ENCODE assay signal across 14 mouse cellular contexts in the genomic region with DNA sequence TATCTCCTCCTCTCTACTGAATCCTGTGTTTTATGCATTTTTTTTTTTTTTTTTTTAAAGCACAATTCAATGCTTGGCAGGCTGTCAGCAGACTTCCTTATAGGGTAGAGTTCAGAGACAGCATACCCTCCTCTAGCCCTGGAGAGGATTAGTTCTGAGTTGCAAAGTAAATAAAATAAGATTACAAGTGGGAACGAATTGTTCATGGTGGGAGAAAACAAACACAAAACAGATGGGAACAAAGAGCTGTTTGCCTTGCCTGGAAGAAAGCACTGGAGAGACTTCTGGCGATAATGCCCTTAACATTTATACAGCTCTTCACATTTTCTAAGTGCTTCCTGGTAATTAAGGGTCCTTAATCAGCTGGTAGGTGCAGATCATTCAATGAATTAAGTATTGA.
DNase-seq lines count a peak whose midpoint lies in the region; ATAC-seq lines count a peak whose summit lies in the region.
"Had no signal": no experiment of that assay in that cellular context is flagged by ENCODE, and none has a peak within 500 bp of the region (broad histone marks: within the 10 kb centered on the region; RNA-seq: fewer than 3 reads in every experiment).

No protein-coding gene starts in this region.

- no peak overlapping the region for H3K9ac ChIP-seq in kidney, embryonic 16.5 days (replicated peaks; ENCODE audit: low read length)
- no peak overlapping the region for H3K9ac ChIP-seq in embryonic facial prominence, embryonic 12.5 days
- H3K9ac ChIP-seq: neural tube, embryonic 12.5 days had no signal

- peak; percentile 35; the same call in 1 of the 2 replicates for ATAC-seq in kidney, embryonic 16.5 days (ENCODE audit: low FRiP score, low TSS enrichment)
- ATAC-seq in embryonic facial prominence, embryonic 12.5 days (ENCODE audit: insufficient number of reproducible peaks, insufficient read depth, low FRiP score, low TSS enrichment): 0 out of 2 replicates have a peak, but pooled peaks have one; percentile 56
- ATAC-seq: hindbrain, postnatal 0 days had no signal

- no peak overlapping the region for H3K4me3 ChIP-seq in kidney, embryonic 16.5 days (ENCODE audit: low read length)
- H3K4me3 ChIP-seq in embryonic facial prominence, embryonic 12.5 days: no peak overlapping the region
- H3K4me3 ChIP-seq: neural tube, embryonic 12.5 days had no signal

- intact Hi-C loops in gastrocnemius, postnatal 36 days (cut with DNase I): no loop called here

- no peak for DNase-seq in kidney, adult 8-10 months
- DNase-seq in 3T3-L1 (ENCODE audit: low read depth, low spot score): peak; percentile 43
- DNase-seq in lung, postnatal 25 days (ENCODE audit: low spot score): peak; percentile 44
- DNase-seq in thymus, postnatal 4 days: no peak
- DNase-seq in gastrocnemius, postnatal 36 days: no peak
- DNase-seq: adrenal gland, adult 8-10 months; layer of hippocampus, adult 9-11 months; retina, postnatal 1 day; thymus, postnatal 25 days had no signal

- H3K4me1 ChIP-seq in kidney, embryonic 16.5 days (ENCODE audit: insufficient read depth, low read length): no peaks in the 10 kb centered on the region
- H3K4me1 ChIP-seq in embryonic facial prominence, embryonic 12.5 days: no peaks in the 10 kb centered on the region
- H3K4me1 ChIP-seq: neural tube, embryonic 12.5 days had no signal

- no peak overlapping the region for H3K4me2 ChIP-seq in kidney, embryonic 16.5 days (replicated peaks; ENCODE audit: low read depth, low read length)
- no peak overlapping the region for H3K4me2 ChIP-seq in embryonic facial prominence, embryonic 12.5 days (replicated peaks)
- H3K4me2 ChIP-seq: neural tube, embryonic 12.5 days had no signal

- WGBS in kidney, embryonic 16.5 days: 16% methylated on average over 2 of the region's 2 CpGs
- 16% methylated on average over 2 of the region's 2 CpGs for WGBS in embryonic facial prominence, embryonic 12.5 days

- H3K27ac ChIP-seq in kidney, embryonic 16.5 days (ENCODE audit: low read length): no peak overlapping the region
- H3K27ac ChIP-seq in embryonic facial prominence, embryonic 12.5 days: no peak overlapping the region
- H3K27ac ChIP-seq: hindbrain, postnatal 0 days; neural tube, embryonic 12.5 days had no signal

- no peaks in the 10 kb centered on the region for H3K9me3 ChIP-seq in kidney, embryonic 16.5 days (ENCODE audit: low read length)
- no peaks in the 10 kb centered on the region for H3K9me3 ChIP-seq in embryonic facial prominence, embryonic 12.5 days
- H3K9me3 ChIP-seq: neural tube, embryonic 12.5 days had no signal

- no peaks in the 10 kb centered on the region for H3K36me3 ChIP-seq in kidney, embryonic 16.5 days (ENCODE audit: insufficient read depth, low read length)
- no peaks in the 10 kb centered on the region for H3K36me3 ChIP-seq in embryonic facial prominence, embryonic 12.5 days
- H3K36me3 ChIP-seq: neural tube, embryonic 12.5 days had no signal

- no peaks in the 10 kb centered on the region for H3K27me3 ChIP-seq in kidney, embryonic 16.5 days (ENCODE audit: insufficient read depth, low read length)
- H3K27me3 ChIP-seq in embryonic facial prominence, embryonic 12.5 days: no peaks in the 10 kb centered on the region
- H3K27me3 ChIP-seq: CH12.LX; neural tube, embryonic 12.5 days had no signal

Comparison
In these comparisons a context has a peak if more than half of its experiments do, and no peak if none do; other contexts are left out.
1. DNase-seq: peak in 3T3-L1 (single experiment) and lung, postnatal 25 days (single experiment); none in kidney, adult 8-10 months (0 of 2), thymus, postnatal 4 days (single experiment) and gastrocnemius, postnatal 36 days (0 of 2).